Mouse (Mus musculus) induced T-regulatory cell, adult 2 months (primary cell): ENCODE measurements at regions not wholly inside any gene's neighbourhood (a gene's known extent, or its start where the extent isn't known, plus 50 kb on each side); places are given as distances from the start of the nearest gene placed in this dataset.

Source experiments
- DNase-seq: peaks from one replicate; pipeline ENCODE4 v3.0.0-alpha.2; 2012; ENCODE audit warnings: low read depth

DNA sequence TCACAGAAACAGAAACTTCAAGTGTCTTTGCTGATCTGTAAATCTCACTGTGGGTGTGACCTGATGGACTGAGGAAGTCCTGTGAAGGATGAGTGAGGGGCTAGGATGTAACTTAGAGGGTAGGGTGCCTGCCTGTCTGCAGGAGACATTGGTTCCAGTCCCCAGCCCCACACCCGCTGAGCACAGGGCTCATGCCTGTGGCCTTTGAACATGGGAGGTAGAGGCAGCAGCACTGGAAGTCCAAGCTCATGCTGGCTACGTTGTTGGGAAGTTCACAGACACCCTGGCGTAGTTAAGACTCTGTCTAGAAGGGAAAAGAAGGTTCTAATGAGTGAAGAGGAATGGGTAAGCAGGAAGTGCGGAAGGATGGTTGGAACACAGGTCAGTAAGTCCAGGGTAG, 59.7 kb upstream of the Tgm3 start:
- DNase-seq, result no peak

DNA sequence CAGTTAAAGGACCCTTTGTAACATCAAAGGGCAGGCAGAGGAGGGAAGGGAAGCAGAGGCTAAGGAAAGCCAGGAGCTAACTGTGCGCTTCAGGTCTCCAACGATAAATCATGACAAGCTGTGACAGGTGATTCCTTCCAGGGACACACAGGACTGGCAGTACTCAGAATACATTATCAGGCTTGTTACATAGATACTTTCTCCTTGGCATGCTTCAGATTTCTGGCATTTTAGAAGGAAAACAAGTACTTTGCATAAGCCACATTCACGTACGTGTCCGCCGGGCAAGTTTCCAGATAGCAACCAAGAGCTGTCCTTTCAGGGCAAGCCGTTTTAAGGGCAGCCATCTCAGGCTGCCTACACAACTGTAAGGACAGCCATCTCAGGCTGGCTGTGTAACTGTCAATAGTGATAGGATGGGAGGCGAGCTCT, 56.9 kb upstream of the Tgm3 start:
- no peak for DNase-seq

DNA sequence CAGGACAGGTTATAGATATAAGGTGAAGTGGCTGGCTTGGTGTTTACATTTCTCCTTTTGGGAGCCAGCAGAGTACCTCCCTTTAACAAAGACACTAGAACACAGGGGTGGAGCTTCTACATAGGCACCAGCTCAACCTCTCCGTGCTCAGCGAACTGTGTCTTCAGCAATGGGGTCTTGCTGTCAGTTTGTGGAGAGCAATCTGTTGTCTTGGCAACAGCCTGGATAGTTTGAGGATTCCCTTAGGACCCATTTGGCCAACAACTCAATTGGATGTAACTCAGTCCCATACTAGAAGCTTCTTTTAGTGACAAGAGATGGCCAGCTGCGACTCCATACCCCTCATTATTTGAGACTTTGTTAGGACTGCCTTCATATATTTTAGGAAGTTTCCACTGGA, 54.0 kb upstream of the Tgm3 start:
- no peak for DNase-seq

DNA sequence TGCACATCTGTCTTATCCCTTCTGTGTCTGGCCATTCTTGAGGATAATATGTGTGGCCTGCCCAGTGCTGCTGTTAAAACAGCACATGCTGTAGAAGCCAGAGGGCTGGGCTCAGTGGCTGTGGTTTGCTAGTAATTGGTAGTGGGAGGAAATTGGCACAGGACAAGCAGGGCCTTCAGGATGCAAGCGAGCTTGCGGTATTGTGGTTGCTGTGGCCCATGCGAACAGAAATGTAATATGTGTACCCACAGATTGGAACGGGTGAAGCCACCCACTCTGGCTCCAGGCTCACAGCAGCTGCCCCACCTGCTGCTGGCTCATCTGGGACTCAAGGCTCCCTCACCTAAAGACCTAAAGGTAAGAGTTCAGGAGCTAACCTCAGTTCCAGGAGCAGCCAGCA, 51.8 kb upstream of the Tgm3 start:
- DNase-seq, result no peak

DNA sequence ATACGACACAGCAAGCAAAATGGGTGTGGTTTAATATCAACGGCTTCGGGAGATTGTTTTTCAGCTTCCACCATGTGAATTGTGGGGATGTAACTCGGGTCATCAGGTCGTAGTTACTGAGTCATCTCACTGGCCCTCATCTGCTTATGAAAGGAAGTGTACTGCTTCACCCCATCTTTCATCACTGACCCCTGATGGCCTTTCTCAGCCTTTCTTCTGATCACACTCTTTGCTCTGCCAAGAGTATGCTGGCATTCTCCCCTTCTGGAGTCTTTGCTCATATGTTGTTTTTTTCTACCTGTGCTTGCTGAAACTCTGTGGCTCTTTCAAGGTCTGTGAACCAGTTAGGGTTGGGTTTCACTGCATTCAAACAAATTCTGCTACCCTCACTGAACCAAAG, 50.6 kb upstream of the Tgm3 start:
- DNase-seq, result no peak
